Mouse (Mus musculus) kidney, embryonic 16.5 days (tissue): ENCODE data around the gene Icam5. TPM values are rescaled to one million over a fixed set of nuclear protein-coding genes. Genes with fewer than 3 reads are reported as not detected.

Experiments used
- ATAC-seq: fragments of 200-750 bp; cut with Nextera tagmentation; 2 replicates; pipeline ENCODE4 v1.8.0; 2017; ENCODE audit warnings: moderate TSS enrichment; ENCODE audit not compliant: low FRiP score, low TSS enrichment
- H3K27ac ChIP-seq: fragments of 300-500 bp; sonication (generic); 2 replicates; pipeline ENCODE4 v1.5.1; 2014; ENCODE audit warnings: low read length
- H3K27me3 ChIP-seq: fragments of 300-500 bp; sonication (generic); 2 replicates; pipeline ENCODE4 v1.6.1; 2014; ENCODE audit warnings: low read length, control low read depth, mixed read lengths; ENCODE audit not compliant: insufficient read depth
- H3K36me3 ChIP-seq: fragments of 300-500 bp; sonication (generic); 2 replicates; pipeline ENCODE4 v1.6.1; 2014; ENCODE audit warnings: low read length, control low read depth, mixed read lengths; ENCODE audit not compliant: insufficient read depth
- H3K4me1 ChIP-seq: fragments of 300-500 bp; sonication (generic); 2 replicates; pipeline ENCODE4 v1.6.1; 2014; ENCODE audit warnings: low read length, control low read depth, mixed read lengths; ENCODE audit not compliant: insufficient read depth
- H3K4me2 ChIP-seq: fragments of 300-500 bp; sonication (generic); replicated peaks from 2 replicates; pipeline ENCODE4 v1.6.1; 2014; ENCODE audit warnings: low read depth, low read length
- H3K4me3 ChIP-seq: fragments of 300-500 bp; sonication (generic); 2 replicates; pipeline ENCODE4 v1.5.1; 2014; ENCODE audit warnings: mild to moderate bottlenecking, low read length
- H3K9ac ChIP-seq: fragments of 300-500 bp; sonication (generic); replicated peaks from 2 replicates; pipeline ENCODE4 v1.6.1; 2014; ENCODE audit warnings: low read length
- H3K9me3 ChIP-seq: fragments of 300-500 bp; sonication (generic); 2 replicates; pipeline ENCODE4 v1.6.1; 2016; ENCODE audit warnings: low read length, control low read depth
- WGBS: fragments of 180-500 bp; shearing (Covaris S2); extraction: QIAGEN DNeasy Blood & Tissue Kit; methylation state at CpG from one replicate; pipeline ENCODE4 v1.1.7; 2014; 5-methylcytosine and 5-hydroxymethylcytosine counted together
- polyA plus RNA-seq: library from polyadenylated mRNA; unstranded; fragments of >200 nt; fragmentation: Nextera tagmentation; extraction: Ambion mirVana; gene quantifications from 2 replicates; pipeline ENCODE4 v1.2.1, GENCODE M21; 2015

Icam5 gene
- 0.39 and 0.45 TPM in 2 replicates for polyA plus RNA-seq

- Histone ChIP-seq H3K36me3 (no peaks in the 10 kb centered on the region), H3K4me2 (peak within 1 kb of the TSS; percentile 90), H3K27ac (no peak within 1 kb of the TSS), H3K4me1 (peaks cover 56% of the 10 kb centered on the region), H3K9ac (peak within 1 kb of the TSS; percentile 54), H3K27me3 (peaks cover 52% of the 10 kb centered on the region), H3K9me3 (no peaks in the 10 kb centered on the region), H3K4me3 (peak within 1 kb of the TSS; percentile 60)
- ATAC-seq = no peak; the same call in 1 of the 2 replicates
- 1% methylated on average over 35 of the region's 35 CpGs for WGBS
Observed at GRCm38 (mm10) chr9:21031896-21032351, at the start of gene Icam5. Icam5 (plus strand) TSS chr9:21032073.

GRCm38 (mm10) chr9:20982171-20982570 is 49.7 kb upstream of the Icam5 start:
- H3K27me3 ChIP-seq = no peaks in the 10 kb centered on the region
- ATAC-seq = no peak
- H3K9me3 ChIP-seq = no peaks in the 10 kb centered on the region
- H3K4me3 ChIP-seq = no peak overlapping the region
- H3K4me2 ChIP-seq = no peak overlapping the region
- WGBS = 71% methylated on average over 3 of the region's 3 CpGs
- no peaks in the 10 kb centered on the region for H3K36me3 ChIP-seq
- no peak overlapping the region for H3K27ac ChIP-seq
- H3K4me1 ChIP-seq = peaks cover 10% of the 10 kb centered on the region; the same call in 1 of the 2 replicates
- H3K9ac ChIP-seq = no peak overlapping the region

DNA sequence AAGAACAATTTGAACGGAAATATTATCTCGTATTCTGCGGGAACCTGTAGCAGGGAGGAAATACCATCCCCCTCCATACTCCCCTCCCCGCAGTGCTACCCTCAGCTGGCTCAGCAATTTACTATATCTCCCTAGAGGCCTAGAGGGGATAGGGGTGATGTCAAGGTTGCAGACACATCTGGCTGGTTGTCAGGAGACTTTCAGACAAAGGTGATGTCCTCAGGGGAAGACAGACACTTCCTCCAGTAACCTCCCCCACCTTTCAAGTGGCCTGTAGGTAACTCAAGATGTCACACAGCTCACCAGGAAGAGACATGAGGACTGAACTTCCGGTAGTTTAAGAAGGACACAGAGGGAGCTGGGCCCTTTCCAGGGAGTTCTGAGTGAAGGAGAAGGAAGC is 48.7 kb upstream of the Icam5 start:
- Histone ChIP-seq H3K27me3 (no peaks in the 10 kb centered on the region), H3K4me3 (no peak overlapping the region), H3K9ac (no peak overlapping the region), H3K9me3 (no peaks in the 10 kb centered on the region), H3K4me2 (no peak overlapping the region), H3K27ac (0 out of 2 replicates have a peak overlapping the region, but pooled peaks have one; percentile 9), H3K4me1 (peaks cover 13% of the 10 kb centered on the region; the same call in 1 of the 2 replicates), H3K36me3 (no peaks in the 10 kb centered on the region)
- 16% methylated on average over 5 of the region's 5 CpGs for WGBS
- no peak for ATAC-seq

GRCm38 (mm10) chr9:20986952-20987686 is 44.8 kb upstream of the Icam5 start:
- Histone ChIP-seq H3K9me3 (no peaks in the 10 kb centered on the region), H3K36me3 (no peaks in the 10 kb centered on the region), H3K27ac (peak overlapping the region; percentile 63), H3K27me3 (no peaks in the 10 kb centered on the region), H3K9ac (no peak overlapping the region), H3K4me3 (no peak overlapping the region), H3K4me2 (no peak overlapping the region), H3K4me1 (0 out of 2 replicates have a peak, but pooled peaks cover 18% of the 10 kb centered on the region)
- ATAC-seq = peak; percentile 84
- 56% methylated on average over 15 of the region's 15 CpGs for WGBS

DNA sequence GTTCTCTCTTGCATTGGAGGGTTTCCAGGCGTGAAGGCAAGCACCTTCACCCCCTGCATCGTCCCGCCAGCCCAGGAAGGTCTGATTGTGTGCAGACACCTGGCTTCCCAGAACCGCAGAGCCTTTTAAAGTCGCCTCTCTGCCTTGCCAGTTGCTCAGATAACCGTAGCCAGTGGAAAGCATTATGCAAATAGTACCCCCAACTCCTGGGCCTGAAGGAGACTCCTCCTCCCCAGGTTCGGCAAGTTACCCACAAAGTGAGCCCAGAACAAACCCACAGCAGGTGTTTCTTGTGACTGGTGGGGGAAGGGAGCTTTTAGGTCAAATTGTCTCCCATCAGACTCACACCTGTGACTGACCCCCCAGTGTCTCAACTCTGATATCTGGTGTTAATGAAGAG is 43.9 kb upstream of the Icam5 start:
- H3K36me3 ChIP-seq = no peaks in the 10 kb centered on the region
- no peaks in the 10 kb centered on the region for H3K27me3 ChIP-seq
- 0 out of 2 replicates have a peak, but pooled peaks cover 18% of the 10 kb centered on the region for H3K4me1 ChIP-seq
- no peak for ATAC-seq
- H3K9me3 ChIP-seq = no peaks in the 10 kb centered on the region
- no peak overlapping the region for H3K4me2 ChIP-seq
- no peak overlapping the region for H3K27ac ChIP-seq
- 29% methylated on average over 7 of the region's 7 CpGs for WGBS
- no peak overlapping the region for H3K9ac ChIP-seq
- no peak overlapping the region for H3K4me3 ChIP-seq

- peak; percentile 35; the same call in 1 of the 2 replicates for ATAC-seq
- WGBS = 6% methylated on average over 10 of the region's 10 CpGs
- peak overlapping the region; percentile 36 for H3K4me2 ChIP-seq
- no peak overlapping the region for H3K9ac ChIP-seq
- no peaks in the 10 kb centered on the region for H3K9me3 ChIP-seq
- no peak overlapping the region for H3K27ac ChIP-seq
- peaks cover 12% of the 10 kb centered on the region; the same call in 1 of the 2 replicates for H3K4me1 ChIP-seq
- no peaks in the 10 kb centered on the region for H3K27me3 ChIP-seq
- no peaks in the 10 kb centered on the region for H3K36me3 ChIP-seq
- 0 out of 2 replicates have a peak overlapping the region, but pooled peaks have one; percentile 0 for H3K4me3 ChIP-seq
Observed at GRCm38 (mm10) chr9:20990861-20991260, 41.0 kb upstream of the Icam5 start.

DNA sequence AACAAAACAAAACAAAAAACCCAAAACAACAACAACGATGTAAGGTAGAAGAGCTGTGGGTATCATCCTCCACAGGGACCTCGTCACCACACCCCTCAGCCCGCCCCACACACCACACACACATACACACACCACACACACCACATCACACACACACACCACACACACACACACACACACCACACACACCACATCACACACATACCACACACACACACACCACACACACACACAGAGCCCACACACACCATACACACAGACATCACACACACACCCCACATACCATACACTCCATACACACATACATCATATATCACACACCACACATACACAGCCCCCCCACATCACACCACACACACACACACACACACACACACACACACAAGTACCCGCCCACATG is 40.3 kb upstream of the Icam5 start:
- no peak for ATAC-seq
- Histone ChIP-seq H3K36me3 (no peaks in the 10 kb centered on the region), H3K27me3 (no peaks in the 10 kb centered on the region), H3K4me3 (no peak overlapping the region), H3K9ac (no peak overlapping the region), H3K9me3 (no peaks in the 10 kb centered on the region), H3K4me2 (no peak overlapping the region), H3K4me1 (peaks cover 12% of the 10 kb centered on the region; the same call in 1 of the 2 replicates), H3K27ac (no peak overlapping the region)
- whole genome bisulfite sequencing = 94% methylated on average over 4 of the region's 4 CpGs

- no peak overlapping the region for H3K9ac ChIP-seq
- 56% methylated on average over 5 of the region's 5 CpGs for WGBS
Observed at GRCm38 (mm10) chr9:20993165-20993898, 38.5 kb upstream of the Icam5 start.

DNA sequence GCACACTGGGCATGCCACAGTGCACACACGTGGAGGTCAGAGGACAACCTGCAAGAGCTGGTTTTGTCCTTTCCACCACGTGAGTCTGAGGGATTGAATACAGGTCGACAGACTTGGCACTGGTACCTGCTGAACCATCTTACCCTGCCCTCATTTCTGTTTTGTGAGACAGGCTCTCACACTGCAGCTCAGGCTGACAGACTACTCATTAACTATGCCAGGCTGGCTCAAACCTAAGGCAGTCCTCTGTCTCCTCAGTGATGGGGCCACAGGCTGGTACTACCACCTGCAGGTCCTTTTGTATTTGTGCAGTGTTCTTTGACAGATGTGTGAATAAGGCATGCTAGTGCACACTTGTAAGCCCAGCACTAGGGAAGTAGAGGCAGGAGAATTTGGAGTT is 36.8 kb upstream of the Icam5 start:
- Histone ChIP-seq H3K4me2 (no peak overlapping the region), H3K4me1 (peaks cover 8% of the 10 kb centered on the region; the same call in 1 of the 2 replicates), H3K27me3 (no peaks in the 10 kb centered on the region), H3K4me3 (no peak overlapping the region), H3K9me3 (no peaks in the 10 kb centered on the region), H3K27ac (no peak overlapping the region), H3K36me3 (no peaks in the 10 kb centered on the region), H3K9ac (no peak overlapping the region)
- WGBS = 71% methylated on average over 3 of the region's 3 CpGs
- peak; percentile 55 for ATAC-seq

More at GRCm38 (mm10) chr9:20993165-20993898, 38.5 kb upstream of the Icam5 start:
- no peaks in the 10 kb centered on the region for H3K9me3 ChIP-seq
- H3K4me1 ChIP-seq = peaks cover 8% of the 10 kb centered on the region; the same call in 1 of the 2 replicates
- peak; percentile 40; the same call in 1 of the 2 replicates for ATAC-seq
- H3K27me3 ChIP-seq = no peaks in the 10 kb centered on the region
- no peaks in the 10 kb centered on the region for H3K36me3 ChIP-seq
- H3K4me3 ChIP-seq = no peak overlapping the region
- H3K4me2 ChIP-seq = no peak overlapping the region
- H3K27ac ChIP-seq = peak overlapping the region; percentile 58; the same call in 1 of the 2 replicates
